Mouse (Mus musculus) forebrain, embryonic 14.5 days (tissue): Measurements from ENCODE around the gene Olfr272. TPM values are rescaled to one million over a fixed set of nuclear protein-coding genes. Genes with fewer than 3 reads are reported as not detected.

Experiments used
- ATAC-seq: fragments of 200-750 bp; cut with Nextera tagmentation; 2 replicates; pipeline ENCODE4 v1.8.0; 2017; ENCODE audit warnings: mild to moderate bottlenecking, moderate library complexity
- DNase-seq: peaks from one replicate; pipeline ENCODE4 v3.0.0-alpha.2; 2015; ENCODE audit warnings: low spot score
- H3K27ac ChIP-seq: fragments of 300-500 bp; sonication (generic); 2 replicates; pipeline ENCODE4 v1.5.1; 2014; ENCODE audit warnings: low read depth, mild to moderate bottlenecking, control low read depth, low read length, moderate library complexity
- H3K27me3 ChIP-seq: fragments of 300-500 bp; sonication (generic); replicated peaks from 2 replicates; pipeline ENCODE4 v1.6.1; 2014; ENCODE audit warnings: low read length, control low read depth, mixed read lengths; ENCODE audit not compliant: control insufficient read depth, insufficient read depth
- H3K36me3 ChIP-seq: fragments of 300-500 bp; sonication (generic); 2 replicates; pipeline ENCODE4 v1.6.1; 2014; ENCODE audit warnings: low read length, control low read depth; ENCODE audit not compliant: control insufficient read depth, insufficient read depth
- H3K4me1 ChIP-seq: fragments of 300-500 bp; sonication (generic); 2 replicates; pipeline ENCODE4 v1.6.1; 2014; ENCODE audit warnings: antibody characterized with exemption, low read length, control low read depth; ENCODE audit not compliant: control insufficient read depth, insufficient read depth
- H3K4me2 ChIP-seq: fragments of 300-500 bp; sonication (generic); 2 replicates; pipeline ENCODE4 v1.6.1; 2014; ENCODE audit warnings: mild to moderate bottlenecking, control low read depth, low read length
- H3K4me3 ChIP-seq: fragments of 300-500 bp; sonication (generic); 2 replicates; pipeline ENCODE4 v1.5.1; 2014; ENCODE audit warnings: low read depth, low read length, control low read depth
- H3K9ac ChIP-seq: fragments of 300-500 bp; sonication (generic); 2 replicates; pipeline ENCODE4 v1.6.1; 2014; ENCODE audit warnings: mild to moderate bottlenecking, low read length, control low read depth, moderate library complexity
- H3K9me3 ChIP-seq: fragments of 300-500 bp; sonication (generic); replicated peaks from 2 replicates; pipeline ENCODE4 v1.6.1; 2016; ENCODE audit warnings: low read length, control low read depth, mixed read lengths; ENCODE audit not compliant: control insufficient read depth
- WGBS: fragments of 180-500 bp; shearing (Covaris S2); extraction: QIAGEN DNeasy Blood & Tissue Kit; methylation state at CpG from one replicate; pipeline ENCODE4 v1.1.7; 2014; 5-methylcytosine and 5-hydroxymethylcytosine counted together
- polyA plus RNA-seq: library from polyadenylated mRNA; unstranded; fragments of >200 nt; fragmentation: Nextera tagmentation; extraction: Ambion mirVana; gene quantifications from 2 replicates; pipeline ENCODE4 v1.2.1, GENCODE M21; 2014

Gene Olfr272
- polyA plus RNA-seq, result not detected in 2 replicates

DNA sequence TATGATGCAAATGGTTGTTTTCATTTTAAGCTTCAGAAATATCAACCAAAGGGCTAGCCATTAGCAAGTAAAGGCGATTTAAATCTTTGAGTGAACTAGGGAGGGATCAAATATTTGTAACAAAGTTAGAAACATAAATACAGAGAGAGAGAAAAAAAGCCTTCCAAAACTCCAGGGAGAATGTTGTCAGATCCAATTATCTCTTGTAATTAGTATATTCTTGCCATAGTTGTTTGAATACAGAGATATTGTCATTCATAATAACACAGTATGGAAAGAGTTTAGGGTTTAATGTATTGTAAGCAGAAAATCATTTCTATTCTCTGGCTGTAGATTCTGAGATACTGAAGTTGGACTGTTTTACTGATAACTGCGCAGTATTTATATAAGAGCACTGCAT, at the start of gene Olfr272:
Gene Olfr272, minus strand, starts transcription at position 101 of the 400 bp plus-strand sequence.
- 87% methylated on average over 2 of the region's 2 CpGs for WGBS
- no peaks in the 10 kb centered on the region for H3K4me1 ChIP-seq
- no peaks in the 10 kb centered on the region for H3K27me3 ChIP-seq
- no peak within 1 kb of the TSS for H3K4me3 ChIP-seq
- H3K27ac ChIP-seq, result no peak within 1 kb of the TSS
- no peaks in the 10 kb centered on the region for H3K36me3 ChIP-seq
- no peak for ATAC-seq
- no peak within 1 kb of the TSS for H3K4me2 ChIP-seq
- no peaks in the 10 kb centered on the region for H3K9me3 ChIP-seq
- no peak for DNase-seq
- no peak within 1 kb of the TSS for H3K9ac ChIP-seq

GRCm38 (mm10) chr4:52964247-52964646, 45.3 kb upstream of the Olfr272 start, which contains the start of gene Olfr270:
Olfr270 (plus strand) TSS chr4:52964547.
- no peaks in the 10 kb centered on the region for H3K9me3 ChIP-seq
- H3K4me2 ChIP-seq, result no peak within 1 kb of the TSS
- DNase-seq, result no peak
- H3K4me3 ChIP-seq, result no peak within 1 kb of the TSS
- no peaks in the 10 kb centered on the region for H3K36me3 ChIP-seq
- ATAC-seq, result no peak
- no peak within 1 kb of the TSS for H3K27ac ChIP-seq
- no peaks in the 10 kb centered on the region for H3K27me3 ChIP-seq
- no peaks in the 10 kb centered on the region for H3K4me1 ChIP-seq
- no peak within 1 kb of the TSS for H3K9ac ChIP-seq

- Histone ChIP-seq H3K4me2 (no peak overlapping the region), H3K27me3 (no peaks in the 10 kb centered on the region), H3K36me3 (no peaks in the 10 kb centered on the region), H3K9me3 (no peaks in the 10 kb centered on the region), H3K9ac (no peak overlapping the region), H3K4me3 (no peak overlapping the region), H3K4me1 (no peaks in the 10 kb centered on the region), H3K27ac (no peak overlapping the region)
- 29% methylated on average over 4 of the region's 4 CpGs for WGBS
- DNase-seq (peak; percentile 81), ATAC-seq (peak; percentile 74; the same call in 1 of the 2 replicates)
These were observed 39.7 kb upstream of the Olfr272 start for GRCm38 (mm10) chr4:52958693-52959092.

- Histone ChIP-seq H3K36me3 (no peaks in the 10 kb centered on the region), H3K27me3 (no peaks in the 10 kb centered on the region), H3K27ac (no peak overlapping the region), H3K4me3 (no peak overlapping the region), H3K9me3 (no peaks in the 10 kb centered on the region), H3K4me2 (no peak overlapping the region), H3K9ac (no peak overlapping the region), H3K4me1 (no peaks in the 10 kb centered on the region)
- ATAC-seq, result no peak
- no peak for DNase-seq
- 79% methylated on average over 2 of the region's 2 CpGs for WGBS
These were observed 30.0 kb upstream of the Olfr272 start for GRCm38 (mm10) chr4:52949005-52949404.

DNA sequence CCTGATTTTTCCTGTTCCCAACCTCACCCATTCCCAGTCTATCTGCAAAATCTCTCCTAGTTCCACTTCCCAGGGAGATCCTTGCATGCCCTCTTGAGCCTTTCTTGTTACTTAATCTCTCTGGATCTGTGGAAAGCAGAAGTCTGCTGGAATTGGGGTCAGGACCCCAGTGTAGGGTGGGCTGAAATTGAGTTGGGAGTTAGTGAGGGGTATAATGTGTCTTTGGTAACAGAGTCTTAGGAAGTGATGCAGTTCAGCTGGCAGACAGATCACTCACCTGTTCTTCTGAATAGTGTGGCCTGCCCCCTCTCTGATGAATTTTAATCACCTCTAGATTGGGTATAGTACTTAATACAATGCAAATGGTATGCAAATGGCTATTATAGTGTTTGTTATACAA, 27.7 kb upstream of the Olfr272 start:
- Histone ChIP-seq H3K9ac (no peak overlapping the region), H3K9me3 (no peaks in the 10 kb centered on the region), H3K36me3 (no peaks in the 10 kb centered on the region), H3K27ac (no peak overlapping the region), H3K27me3 (no peaks in the 10 kb centered on the region), H3K4me1 (no peaks in the 10 kb centered on the region), H3K4me3 (no peak overlapping the region), H3K4me2 (no peak overlapping the region)
- no peak for ATAC-seq
- no peak for DNase-seq

DNA sequence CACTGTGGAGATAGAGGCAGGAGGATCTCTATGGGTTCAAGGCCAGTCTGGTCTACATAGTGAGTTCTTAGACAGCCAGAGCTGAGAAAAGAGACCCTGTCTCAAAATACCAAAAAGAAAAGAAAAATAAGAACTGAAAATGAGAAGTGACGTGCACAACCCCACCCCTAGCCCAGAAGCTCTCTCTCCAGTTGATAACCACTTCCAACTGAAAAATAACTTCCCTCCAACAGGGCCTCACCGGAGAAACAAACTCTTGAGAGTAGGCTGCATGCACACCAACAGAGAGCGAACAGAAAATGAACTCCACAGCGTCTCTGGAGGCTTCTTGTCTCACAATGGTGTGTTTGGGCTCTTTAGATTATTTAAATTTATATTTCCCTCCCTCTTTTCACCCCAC, 11.5 kb upstream of the Olfr272 start:
- no peaks in the 10 kb centered on the region for H3K36me3 ChIP-seq
- no peaks in the 10 kb centered on the region for H3K9me3 ChIP-seq
- H3K4me2 ChIP-seq, result no peak overlapping the region
- no peak overlapping the region for H3K4me3 ChIP-seq
- no peak overlapping the region for H3K27ac ChIP-seq
- no peak overlapping the region for H3K9ac ChIP-seq
- WGBS, result 94% methylated on average over 4 of the region's 4 CpGs
- DNase-seq (no peak), ATAC-seq (no peak)
- H3K27me3 ChIP-seq, result no peaks in the 10 kb centered on the region
- no peaks in the 10 kb centered on the region for H3K4me1 ChIP-seq

DNA sequence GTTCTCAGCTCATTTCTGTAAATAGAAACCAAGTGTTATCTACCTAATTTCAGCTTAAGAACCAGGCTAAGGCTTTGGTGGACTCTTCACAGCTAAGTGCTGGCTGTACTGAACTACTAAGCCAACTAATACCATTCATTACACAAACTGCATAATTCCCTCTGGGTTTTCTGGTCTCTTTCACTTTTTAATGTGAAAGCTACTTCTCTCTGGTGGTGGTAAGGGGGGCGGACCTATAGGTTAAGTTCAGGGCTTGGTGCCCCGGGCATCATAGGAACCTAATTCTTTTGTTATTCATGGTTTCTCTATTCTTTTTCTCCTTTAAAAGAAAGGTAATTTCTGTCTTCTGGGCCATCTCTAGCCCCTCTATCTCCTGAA, 1.7 kb downstream of the Olfr272 start:
- no peak overlapping the region for H3K9ac ChIP-seq
- no peaks in the 10 kb centered on the region for H3K27me3 ChIP-seq
- H3K36me3 ChIP-seq, result no peaks in the 10 kb centered on the region
- H3K4me1 ChIP-seq, result no peaks in the 10 kb centered on the region
- H3K4me2 ChIP-seq, result no peak overlapping the region
- no peak overlapping the region for H3K27ac ChIP-seq
- no peak for DNase-seq
- ATAC-seq, result no peak
- no peak overlapping the region for H3K4me3 ChIP-seq
- WGBS, result 85% methylated on average over 2 of the region's 2 CpGs
- no peaks in the 10 kb centered on the region for H3K9me3 ChIP-seq

DNA sequence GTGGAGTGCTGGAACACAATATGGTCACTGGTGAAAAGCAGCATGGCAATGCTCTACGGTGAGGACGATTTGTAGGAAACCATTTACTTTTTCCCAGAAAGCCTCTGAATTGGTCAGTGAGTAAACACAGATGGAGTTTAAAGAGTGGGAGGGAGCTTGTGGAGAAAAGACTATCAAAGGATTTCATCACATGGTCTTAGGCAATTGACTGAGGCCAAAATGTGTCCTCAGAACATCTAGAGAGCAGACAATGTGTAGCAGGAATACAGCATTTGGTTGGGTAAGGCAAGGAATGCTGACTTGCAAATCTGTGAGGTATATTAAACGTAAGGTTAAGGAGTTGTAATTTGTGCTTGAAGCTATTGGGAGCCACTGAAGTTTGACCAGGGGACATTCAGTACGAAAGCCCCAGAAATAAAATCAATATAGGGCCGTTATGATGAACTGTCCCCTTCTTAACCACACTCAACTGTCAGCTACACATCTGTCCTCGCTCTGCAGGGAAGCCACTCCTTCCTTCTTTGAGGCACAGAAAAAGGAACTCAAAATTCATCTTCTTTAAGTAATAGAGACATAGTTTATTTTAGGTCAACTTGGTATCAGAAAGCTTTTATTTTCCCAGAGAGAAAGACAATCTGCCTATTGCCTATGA, 2.2 kb downstream of the Olfr272 start:
- H3K27ac ChIP-seq, result no peak overlapping the region
- no peaks in the 10 kb centered on the region for H3K36me3 ChIP-seq
- 81% methylated on average over 6 of the region's 6 CpGs for WGBS
- ATAC-seq, result no peak
- no peaks in the 10 kb centered on the region for H3K27me3 ChIP-seq
- H3K4me2 ChIP-seq, result no peak overlapping the region
- H3K9me3 ChIP-seq, result no peaks in the 10 kb centered on the region
- no peak overlapping the region for H3K4me3 ChIP-seq
- no peak overlapping the region for H3K9ac ChIP-seq
- no peaks in the 10 kb centered on the region for H3K4me1 ChIP-seq
- no peak for DNase-seq

- DNase-seq, result no peak
- no peak overlapping the region for H3K4me2 ChIP-seq
- no peaks in the 10 kb centered on the region for H3K4me1 ChIP-seq
- no peak overlapping the region for H3K27ac ChIP-seq
- no peaks in the 10 kb centered on the region for H3K9me3 ChIP-seq
- ATAC-seq, result no peak
- no peak overlapping the region for H3K9ac ChIP-seq
- WGBS, result 51% methylated on average over 3 of the region's 3 CpGs
- H3K4me3 ChIP-seq, result no peak overlapping the region
- H3K36me3 ChIP-seq, result no peaks in the 10 kb centered on the region
- no peaks in the 10 kb centered on the region for H3K27me3 ChIP-seq
These were observed 6.6 kb downstream of the Olfr272 start for GRCm38 (mm10) chr4:52912409-52912808.
